Comparison of ENCODE assay signal across 24 mouse cellular contexts in the genomic region with DNA sequence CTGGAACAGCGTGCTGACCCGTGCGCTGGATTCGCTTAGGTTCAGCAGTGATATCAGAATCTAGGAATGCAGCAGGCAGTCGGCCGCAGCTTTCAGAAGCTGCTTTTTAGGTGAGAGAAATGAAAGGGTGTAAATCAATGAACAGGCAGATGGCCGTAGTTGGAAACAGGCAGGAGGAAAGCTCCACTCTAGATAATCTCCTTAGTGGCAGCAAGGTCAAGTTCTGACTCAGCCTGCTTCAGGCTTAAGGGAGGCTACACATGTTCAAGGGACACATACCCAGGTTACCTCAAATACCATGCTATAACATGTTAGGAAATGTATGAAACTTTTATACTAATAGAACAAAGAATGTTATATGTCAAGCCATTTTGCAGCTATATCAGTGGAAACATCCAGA. TPM values are rescaled to one million over a fixed set of nuclear protein-coding genes. Genes with fewer than 3 reads are reported as not detected.
DNase-seq lines count a peak whose midpoint lies in the region; ATAC-seq and TF ChIP-seq lines count a peak whose summit lies in the region.
"Had no signal": no experiment of that assay in that cellular context is flagged by ENCODE, and none has a peak within 500 bp of the region (broad histone marks: within the 10 kb centered on the region; RNA-seq: fewer than 3 reads in every experiment).

No protein-coding gene starts in this region.

- ATAC-seq in intestine, postnatal 0 days, result no peak
- no peak for ATAC-seq in intestine, embryonic 15.5 days
- ATAC-seq in stomach, postnatal 0 days (ENCODE audit: low FRiP score, low TSS enrichment), result 0 out of 2 replicates have a peak, but pooled peaks have one; percentile 32
- no peak for ATAC-seq in granulocyte monocyte progenitor cell, adult 5-6 weeks (replicated peaks; ENCODE audit: poor library complexity, severe bottlenecking)
- ATAC-seq: activated CD4-positive, CD25-positive, alpha-beta regulatory T cell, adult 4 months; forebrain, embryonic 15.5 days had no signal

- no peaks in the 10 kb centered on the region for H3K9me3 ChIP-seq in intestine, postnatal 0 days (ENCODE audit: control insufficient read depth)
- H3K9me3 ChIP-seq in intestine, embryonic 15.5 days, result no peaks in the 10 kb centered on the region
- H3K9me3 ChIP-seq in ES-E14 (ENCODE audit: control insufficient read depth, insufficient read depth, low read depth, low read length), result no peaks in the 10 kb centered on the region
- H3K9me3 ChIP-seq in stomach, postnatal 0 days (ENCODE audit: control insufficient read depth, low read length), result no peaks in the 10 kb centered on the region
- H3K9me3 ChIP-seq: embryonic facial prominence, embryonic 10.5 days; forebrain, embryonic 15.5 days; G1E; heart, embryonic 10.5 days; hindbrain, embryonic 10.5 days had no signal

- no peak for DNase-seq in ES-E14 (ENCODE audit: low read depth, low spot score)
- DNase-seq in MN1 (ENCODE audit: low spot score), result peak; percentile 15
- DNase-seq in stomach, postnatal 0 days (ENCODE audit: low spot score), result peak; percentile 47
- DNase-seq: adrenal gland, postnatal 14 days; cerebellum, adult 11-12 months; cerebellum, adult 9-10 months; cerebellum, postnatal 25 days; gastrocnemius, postnatal 36 days; heart, adult 18-20 months had no signal

- no peak for TF ChIP-seq EP300 in stomach, postnatal 0 days (optimal IDR thresholded peaks at IDR 0.05)

- TF ChIP-seq CTCF in intestine, postnatal 0 days (IDR thresholded peaks at IDR 0.05; ENCODE audit: low read depth), result no peak
- TF ChIP-seq CTCF in stomach, postnatal 0 days (IDR thresholded peaks at IDR 0.05; ENCODE audit: low read depth), result no peak

- in situ Hi-C loops in ES-E14 (cut with MboI; ENCODE audit: low sequenced_read_pairs in 2 of 2, unreplicated experiment in 2 of 2), result no loop called here

- H3K36me3 ChIP-seq in intestine, postnatal 0 days (ENCODE audit: control insufficient read depth, insufficient read depth), result no peaks in the 10 kb centered on the region
- no peaks in the 10 kb centered on the region for H3K36me3 ChIP-seq in intestine, embryonic 15.5 days
- H3K36me3 ChIP-seq in ES-E14 (ENCODE audit: control insufficient read depth, insufficient read depth, low read length, poor library complexity, severe bottlenecking), result no peaks in the 10 kb centered on the region
- H3K36me3 ChIP-seq in stomach, postnatal 0 days (ENCODE audit: control insufficient read depth, insufficient read depth, low read length), result no peaks in the 10 kb centered on the region
- H3K36me3 ChIP-seq: embryonic facial prominence, embryonic 10.5 days; forebrain, embryonic 15.5 days; G1E; heart, embryonic 10.5 days; hindbrain, embryonic 10.5 days had no signal

- no peak overlapping the region for H3K4me3 ChIP-seq in intestine, postnatal 0 days (ENCODE audit: low read depth, low read length)
- no peak overlapping the region for H3K4me3 ChIP-seq in intestine, embryonic 15.5 days (replicated peaks)
- H3K4me3 ChIP-seq in ES-E14 (ENCODE audit: insufficient read depth in 1 of 2, low read depth in 1 of 2, low read length in 2 of 2, poor library complexity in 1 of 2, severe bottlenecking in 1 of 2), result no peak overlapping the region
- no peak overlapping the region for H3K4me3 ChIP-seq in stomach, postnatal 0 days (ENCODE audit: low read depth, low read length)
- H3K4me3 ChIP-seq: embryonic facial prominence, embryonic 10.5 days; forebrain, embryonic 15.5 days; heart, embryonic 10.5 days; hindbrain, embryonic 10.5 days had no signal

- WGBS in intestine, postnatal 0 days, result 27% methylated on average over 7 of the region's 7 CpGs
- 54% methylated on average over 7 of the region's 7 CpGs for WGBS in intestine, embryonic 15.5 days
- 32% methylated on average over 7 of the region's 7 CpGs for WGBS in stomach, postnatal 0 days

- H3K27ac ChIP-seq in intestine, postnatal 0 days (ENCODE audit: low read depth, low read length), result no peak overlapping the region
- H3K27ac ChIP-seq in intestine, embryonic 15.5 days, result no peak overlapping the region
- H3K27ac ChIP-seq in ES-E14 (ENCODE audit: insufficient read depth, low read depth, low read length, poor library complexity, severe bottlenecking), result no peak overlapping the region
- peak overlapping the region; percentile 35; the same call in 1 of the 2 replicates for H3K27ac ChIP-seq in stomach, postnatal 0 days (replicated peaks)
- H3K27ac ChIP-seq: embryonic facial prominence, embryonic 10.5 days; forebrain, embryonic 15.5 days; heart, embryonic 10.5 days; hindbrain, embryonic 10.5 days; hindbrain, embryonic 14.5 days had no signal

- H3K9ac ChIP-seq in intestine, postnatal 0 days (ENCODE audit: low read depth, low read length), result no peak overlapping the region
- H3K9ac ChIP-seq in intestine, embryonic 15.5 days, result no peak overlapping the region
- peak overlapping the region; percentile 31; the same call in 1 of the 2 replicates for H3K9ac ChIP-seq in ES-E14 (ENCODE audit: insufficient read depth, low read depth, low read length, poor library complexity, severe bottlenecking)
- no peak overlapping the region for H3K9ac ChIP-seq in stomach, postnatal 0 days (ENCODE audit: low read length)
- H3K9ac ChIP-seq: forebrain, embryonic 15.5 days; hindbrain, embryonic 14.5 days had no signal

- H3K4me1 ChIP-seq in intestine, postnatal 0 days (replicated peaks; ENCODE audit: control insufficient read depth, insufficient read depth, low read length), result no peaks in the 10 kb centered on the region
- H3K4me1 ChIP-seq in intestine, embryonic 15.5 days (replicated peaks), result no peaks in the 10 kb centered on the region
- peaks cover 0 to 3% of the 10 kb centered on the region in 2 experiments; a peak in 1 of 4 replicates for H3K4me1 ChIP-seq in ES-E14 (ENCODE audit: control insufficient read depth in 2 of 2, insufficient read depth in 2 of 2, low read length in 2 of 2, poor library complexity in 1 of 2)
- H3K4me1 ChIP-seq in stomach, postnatal 0 days (replicated peaks; ENCODE audit: control insufficient read depth, insufficient read depth), result no peaks in the 10 kb centered on the region

- no peaks in the 10 kb centered on the region for H3K27me3 ChIP-seq in intestine, postnatal 0 days (replicated peaks; ENCODE audit: control insufficient read depth, insufficient read depth, low read length)
- H3K27me3 ChIP-seq in intestine, embryonic 15.5 days (replicated peaks), result no peaks in the 10 kb centered on the region
- H3K27me3 ChIP-seq in stomach, postnatal 0 days (ENCODE audit: control insufficient read depth, insufficient read depth, low read length), result no peaks in the 10 kb centered on the region
- H3K27me3 ChIP-seq: forebrain, embryonic 15.5 days had no signal

- 0 out of 2 replicates have a peak overlapping the region, but pooled peaks have one; percentile 3 for H3K4me2 ChIP-seq in intestine, postnatal 0 days (replicated peaks; ENCODE audit: low read depth)
- H3K4me2 ChIP-seq in intestine, embryonic 15.5 days (replicated peaks), result no peak overlapping the region
- no peak overlapping the region for H3K4me2 ChIP-seq in stomach, postnatal 0 days (replicated peaks; ENCODE audit: low read depth)
- H3K4me2 ChIP-seq: forebrain, embryonic 15.5 days; hindbrain, embryonic 14.5 days had no signal

TF ChIP-seq in ES-E14, 5 proteins besides CTCF, POLR2A, EP300 and RAD21:
- no peak for TF ChIP-seq HCFC1 (IDR thresholded peaks at IDR 0.05; ENCODE audit: borderline replicate concordance, insufficient read depth, low read length)
- no peak for TF ChIP-seq MAFK (IDR thresholded peaks at IDR 0.05; ENCODE audit: insufficient read depth, low read depth, low read length)
- TF ChIP-seq CHD2 (IDR thresholded peaks at IDR 0.05; ENCODE audit: low read depth, low read length), result no peak
- TF ChIP-seq ZNF384 (IDR thresholded peaks at IDR 0.05; ENCODE audit: low read depth, low read length), result no peak
- no peak for TF ChIP-seq ZC3H11A (IDR thresholded peaks at IDR 0.05; ENCODE audit: borderline replicate concordance, low read depth, low read length)

RNA-seq across cellular contexts. Expression of a gene that starts 2.7 kb away (rescaled TPM):
- 16.9 and 17.8 TPM in 2 replicates for polyA plus RNA-seq in intestine, postnatal 0 days (2015; fragmentation: Nextera tagmentation; extraction: Ambion mirVana)
- polyA plus RNA-seq in intestine, embryonic 15.5 days (2015; fragmentation: Nextera tagmentation; extraction: Ambion mirVana), result 26.3 and 27.8 TPM in 2 replicates
- 6.5 and 8.4 TPM in 2 replicates for total RNA-seq in ES-E14 (2012; rRNA removed)
- polyA plus RNA-seq in stomach, postnatal 0 days (2015; fragmentation: Nextera tagmentation; extraction: Ambion mirVana), result 31.4 and 31.6 TPM in 2 replicates
- 32.9 and 36.1 TPM in 2 replicates for total RNA-seq in granulocyte monocyte progenitor cell, adult 5-6 weeks (2014; fragmentation: Nextera tagmentation)
- total RNA-seq in granulocyte monocyte progenitor cell, adult 5-6 weeks (2017), result 69.7 and 70.7 TPM in 2 replicates

RNA-seq across cellular contexts. Expression of a gene that starts 11.0 kb away (rescaled TPM):
- polyA plus RNA-seq in intestine, postnatal 0 days (2015; fragmentation: Nextera tagmentation; extraction: Ambion mirVana), result 16.6 and 17.4 TPM in 2 replicates
- 42.2 and 47.8 TPM in 2 replicates for polyA plus RNA-seq in intestine, embryonic 15.5 days (2015; fragmentation: Nextera tagmentation; extraction: Ambion mirVana)
- total RNA-seq in ES-E14 (2012; rRNA removed), result 29.6 and 39.4 TPM in 2 replicates
- 25.8 and 25.9 TPM in 2 replicates for polyA plus RNA-seq in stomach, postnatal 0 days (2015; fragmentation: Nextera tagmentation; extraction: Ambion mirVana)
- 65.9 and 67.1 TPM in 2 replicates for total RNA-seq in granulocyte monocyte progenitor cell, adult 5-6 weeks (2014; fragmentation: Nextera tagmentation)
- total RNA-seq in granulocyte monocyte progenitor cell, adult 5-6 weeks (2017), result 96.8 and 138 TPM in 2 replicates

RNA-seq across cellular contexts. Expression of a gene that starts 11.1 kb away (rescaled TPM):
- not detected in 2 replicates for polyA plus RNA-seq in intestine, postnatal 0 days (2015; fragmentation: Nextera tagmentation; extraction: Ambion mirVana)
- 0.05 and 0.16 TPM in 2 replicates for polyA plus RNA-seq in intestine, embryonic 15.5 days (2015; fragmentation: Nextera tagmentation; extraction: Ambion mirVana)
- total RNA-seq in ES-E14 (2012; rRNA removed), result not detected in 2 replicates
- polyA plus RNA-seq in stomach, postnatal 0 days (2015; fragmentation: Nextera tagmentation; extraction: Ambion mirVana), result 0.06 and 0.13 TPM in 2 replicates
- not detected in 2 replicates for total RNA-seq in granulocyte monocyte progenitor cell, adult 5-6 weeks (2014; fragmentation: Nextera tagmentation)
- not detected in 2 replicates for total RNA-seq in granulocyte monocyte progenitor cell, adult 5-6 weeks (2017)
- total RNA-seq: adrenal gland, adult 18-20 months; adrenal gland, postnatal 14 days; gastrocnemius, adult 8-10 months; gastrocnemius, postnatal 36 days; heart, adult 18-20 months; heart, postnatal 25 days had no signal
- polyA plus RNA-seq: embryonic facial prominence, embryonic 10.5 days; embryonic facial prominence, embryonic 14.5 days; G1E; heart, embryonic 10.5 days; heart, embryonic 16.5 days had no signal
